Mouse (Mus musculus): ENCODE measurements around the gene Armh2.
"Not testable (repeated sequence)": the region's sequence is repeated elsewhere in the genome, so short reads cannot be mapped to it uniquely, and the experiment has no call there.

The Armh2 gene

DNA sequence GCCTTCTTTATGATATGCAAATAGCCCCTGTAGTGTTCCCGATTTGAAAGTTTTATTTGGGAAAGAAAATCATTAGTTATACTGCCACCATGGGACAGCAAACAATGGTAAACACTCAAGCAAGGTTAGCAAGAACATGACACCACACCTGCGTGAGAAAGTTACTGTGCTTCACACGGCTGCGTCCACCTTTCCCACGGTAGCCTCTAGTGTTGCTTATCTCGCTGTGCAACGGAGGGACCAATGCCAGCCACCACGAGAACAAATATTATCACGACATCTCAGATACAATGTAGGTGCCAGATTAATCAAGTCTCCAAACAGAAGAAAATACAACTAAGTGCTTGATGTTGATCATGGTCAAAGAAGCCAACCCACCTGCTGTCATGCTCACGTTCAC, 18.4 kb downstream of the Armh2 start:
- no peak for DNase-seq

DNA sequence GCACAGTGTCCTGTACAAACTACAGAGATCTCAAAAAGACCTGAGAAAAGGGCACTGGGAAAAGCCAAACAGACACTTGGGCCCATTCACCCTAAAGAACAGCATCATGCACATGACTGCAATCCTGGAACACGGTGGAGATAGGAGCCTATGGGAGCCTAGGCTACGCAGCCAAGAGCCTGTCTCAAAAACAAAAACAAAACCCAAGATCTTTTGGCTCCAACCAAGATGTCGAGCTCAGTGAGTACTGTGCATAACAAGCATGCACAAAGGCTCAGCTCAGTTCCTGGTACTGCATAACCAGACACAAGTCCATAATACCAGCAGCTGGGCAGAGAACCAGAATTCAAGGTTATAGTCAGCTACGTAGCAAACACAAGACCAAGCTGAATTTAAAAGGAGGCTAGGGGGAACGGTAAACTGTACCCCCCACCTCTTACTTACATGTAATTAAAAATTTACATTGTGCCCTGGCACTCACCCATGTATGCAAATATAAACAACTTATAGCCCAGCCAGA, 19.4 kb downstream of the Armh2 start:
- DNase-seq = no peak

DNA sequence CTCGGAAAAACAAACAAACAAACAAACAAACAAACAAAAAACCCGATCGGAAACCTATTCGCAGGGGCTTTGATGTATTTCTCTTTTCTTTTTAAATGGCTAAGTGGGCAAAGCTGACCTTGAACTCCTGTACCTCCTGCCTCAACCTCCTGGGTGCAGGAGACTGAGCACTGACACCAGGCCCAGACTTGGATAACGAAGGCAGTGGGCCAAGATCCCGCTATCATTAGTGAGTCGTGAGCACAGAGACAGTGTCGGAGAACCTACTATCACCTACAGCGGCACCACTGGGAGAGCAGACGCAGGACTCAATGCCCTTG, 20.0 kb downstream of the Armh2 start:
- DNase-seq = no peak

GRCm38 (mm10) chr13:24761403-24762227, 20.6 kb downstream of the Armh2 start, which contains the start of gene Gmnn:
TSS of gene Gmnn (minus strand) at chr13:24761923.
- DNase-seq = peak; percentile 93

- DNase-seq = no peak
Measured at GRCm38 (mm10) chr13:24762254-24762653, 21.2 kb downstream of the Armh2 start.

DNA sequence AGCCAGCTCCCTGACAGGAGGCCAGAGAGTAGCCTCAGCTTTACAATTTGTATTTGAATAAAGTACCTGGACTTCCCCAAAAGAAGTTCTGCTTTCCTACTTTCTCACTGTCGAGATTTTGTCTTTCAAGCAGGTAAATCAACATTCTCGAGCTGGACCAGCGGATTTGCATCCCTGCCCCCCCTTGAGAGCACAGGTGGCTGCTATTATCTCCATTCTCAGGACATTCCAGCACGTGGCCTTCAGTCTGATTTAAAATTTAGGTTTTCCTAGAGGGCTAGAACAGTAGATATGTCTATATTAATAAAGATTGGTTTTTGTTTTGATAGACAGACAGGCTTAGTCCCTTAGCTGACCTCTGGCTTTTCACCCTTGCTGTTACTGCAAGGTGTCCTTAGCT, 26.8 kb downstream of the Armh2 start:
- not testable (repeated sequence) for DNase-seq

- not testable (repeated sequence) for DNase-seq
Measured at GRCm38 (mm10) chr13:24771482-24771881, 30.4 kb downstream of the Armh2 start.

DNA sequence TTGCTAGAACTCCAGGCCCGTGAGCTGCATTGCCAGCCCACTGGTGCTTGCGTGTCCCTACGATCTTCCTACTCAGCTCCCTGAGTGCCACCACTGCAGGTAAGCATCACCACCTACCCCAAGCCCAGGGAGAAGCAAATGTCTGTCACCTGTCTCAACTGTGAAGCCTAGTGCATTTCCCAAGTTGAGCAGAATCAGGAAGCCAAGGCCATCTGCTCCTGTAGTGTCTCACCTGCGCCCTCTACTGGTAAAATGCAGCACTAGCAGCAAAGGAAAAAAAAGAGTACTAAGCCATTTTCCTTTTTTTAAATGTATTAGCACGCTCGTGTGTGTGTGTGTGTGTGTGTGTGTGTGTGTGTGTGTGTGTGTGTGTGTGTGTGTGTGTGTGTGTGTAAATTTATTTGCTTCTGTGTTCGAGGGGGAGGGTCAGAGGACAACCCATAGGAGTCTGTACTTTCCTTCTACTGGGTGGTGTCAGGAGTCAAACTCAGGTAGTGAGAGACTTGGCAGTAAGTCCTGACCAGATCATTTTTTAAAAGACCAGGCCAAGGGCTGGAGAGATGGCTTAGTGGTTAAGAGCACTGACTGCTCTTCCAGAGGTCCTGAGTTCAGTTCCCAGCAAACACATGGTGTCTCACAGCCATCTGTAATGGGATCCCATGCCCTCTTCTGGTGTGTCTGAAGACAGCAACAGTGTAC, 35.3 kb downstream of the Armh2 start:
- peak; percentile 71 to 87 for DNase-seq

DNA sequence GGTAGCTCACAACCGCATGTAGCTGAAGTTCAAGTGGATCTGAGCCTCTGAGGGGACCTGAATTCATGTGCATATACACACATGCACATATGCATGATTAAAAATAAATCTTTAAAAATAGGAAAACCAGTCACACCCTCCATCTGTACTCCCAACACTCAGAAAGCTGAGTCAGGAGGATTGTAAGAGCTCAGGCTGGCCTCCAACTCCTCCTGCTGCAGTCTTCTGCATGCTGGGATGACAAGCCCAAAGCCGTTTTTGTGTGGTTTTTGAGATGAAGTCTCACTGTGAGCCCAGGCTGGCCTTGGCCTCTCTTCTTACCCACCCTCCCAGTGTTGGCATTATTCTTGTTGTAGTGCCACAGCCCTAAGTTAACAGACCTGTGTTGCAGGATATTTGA, 37.0 kb downstream of the Armh2 start:
- DNase-seq = no peak

DNA sequence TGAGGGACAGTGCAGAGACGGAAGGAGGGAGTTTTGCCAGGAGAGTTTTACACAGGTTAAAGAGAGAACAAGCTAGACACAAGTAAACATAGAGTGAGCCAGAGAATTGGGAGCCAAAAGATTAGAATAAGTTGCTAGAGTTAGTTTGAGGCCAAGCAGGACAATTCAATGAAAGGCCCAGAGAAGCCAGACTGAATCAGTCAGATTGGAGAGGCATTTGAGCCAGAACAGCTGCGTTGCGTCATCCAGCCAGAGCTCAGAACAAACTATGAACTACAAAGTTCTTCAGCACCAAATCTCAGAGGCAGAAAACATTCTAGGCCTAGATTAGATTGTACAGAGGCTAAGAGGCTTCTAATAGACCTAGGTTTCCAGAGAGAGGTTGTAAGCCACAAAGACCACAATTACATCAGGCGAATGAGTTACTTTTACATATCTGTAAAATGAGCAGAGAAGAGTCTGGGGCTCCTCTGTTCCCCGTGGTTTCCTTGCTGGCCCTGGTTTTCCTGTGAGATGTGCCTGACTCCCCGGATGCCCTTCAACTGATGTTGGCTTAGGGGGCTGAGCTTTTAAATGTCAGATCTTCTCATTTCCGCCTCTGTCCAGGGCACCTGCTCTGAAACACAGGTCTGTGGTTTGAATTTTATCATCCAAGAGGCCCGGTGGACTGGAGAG, 37.8 kb downstream of the Armh2 start:
- no peak for DNase-seq

- DNase-seq = peak in 1 of 2 experiments; percentile 34
Measured at GRCm38 (mm10) chr13:24781916-24782315, 40.9 kb downstream of the Armh2 start.

DNA sequence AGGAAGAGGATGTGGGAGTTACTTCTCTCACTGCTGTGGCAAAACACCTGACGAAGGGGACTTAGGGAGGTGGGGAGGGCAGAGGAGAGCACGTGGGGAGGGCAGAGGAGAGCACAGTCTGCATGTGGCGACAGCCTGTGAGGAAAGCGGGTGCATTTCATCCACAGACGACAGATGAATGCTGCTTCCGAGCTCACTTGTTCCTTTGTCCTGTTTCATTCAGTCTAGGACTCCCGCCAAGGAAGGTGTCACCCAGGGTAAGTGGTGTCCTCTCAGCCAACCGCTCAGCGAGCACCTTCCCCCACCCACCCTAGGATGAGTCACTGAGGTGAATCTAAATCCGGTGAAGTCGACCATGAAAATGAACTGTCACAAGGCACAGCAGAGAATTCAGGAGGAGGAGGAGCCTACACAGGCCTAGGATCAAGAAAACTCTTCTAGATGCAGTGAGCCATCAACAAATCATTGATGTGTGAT, 45.0 kb downstream of the Armh2 start:
- DNase-seq = peak; percentile 62 to 68

DNA sequence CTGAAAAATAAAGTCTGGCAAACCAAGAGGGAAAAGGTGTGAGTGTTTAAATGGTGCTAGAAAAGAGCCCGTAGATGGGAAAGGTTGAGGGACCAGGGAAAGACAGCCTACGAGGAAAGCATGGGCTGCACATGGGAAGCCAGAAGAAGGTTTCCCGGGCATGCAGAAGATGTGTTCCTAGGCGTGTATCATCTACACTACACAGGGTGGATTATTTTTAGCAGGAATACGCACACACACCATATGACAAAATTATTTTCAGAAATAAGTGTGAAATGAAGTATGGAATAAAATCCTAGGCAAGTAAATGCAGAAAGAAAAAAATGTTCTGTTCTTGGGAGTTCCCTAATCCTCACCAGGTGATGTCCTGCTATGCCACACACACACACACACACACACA, 46.4 kb downstream of the Armh2 start:
- DNase-seq = no peak

- DNase-seq = no peak
Measured at GRCm38 (mm10) chr13:24791349-24791748, 50.3 kb downstream of the Armh2 start.

GRCm38 (mm10) chr13:24792411-24793045, 51.5 kb downstream of the Armh2 start:
- DNase-seq = no peak

Measured in cerebellum, postnatal 10 days (tissue).